Mouse (Mus musculus) kidney, adult 8-10 months (tissue): ENCODE data around the gene Bex2.
"Not testable (repeated sequence)": the region's sequence is repeated elsewhere in the genome, so short reads cannot be mapped to it uniquely, and the experiment has no call there.

Experiments
- DNase-seq, 2 experiments: peaks; one replicate each; pipeline ENCODE4 v3.0.0; 2022

Gene Bex2

DNA sequence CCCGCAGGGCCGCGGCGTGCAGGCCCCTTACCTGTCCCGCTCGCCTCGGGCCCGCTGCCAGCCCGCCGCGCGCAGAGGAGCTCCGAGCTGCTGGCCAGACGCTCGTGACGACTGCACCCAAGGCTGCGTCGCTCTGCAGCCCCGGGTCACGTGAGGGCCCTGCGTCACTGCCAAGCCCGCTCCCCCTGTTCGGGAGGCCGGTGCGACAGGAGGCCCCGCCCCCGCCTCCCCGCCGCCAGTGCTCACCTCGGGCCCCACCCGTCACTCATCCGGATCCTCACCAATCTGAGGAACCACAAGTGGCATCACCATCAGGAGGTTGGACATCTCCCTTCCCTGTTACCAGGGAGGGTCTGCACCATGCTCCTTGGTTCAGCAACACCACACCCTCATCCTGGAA, at the start of gene Bex2:
Gene Bex2 (minus strand): TSS at position 217 of the 400 bp plus-strand sequence.
- DNase-seq: not testable (repeated sequence)

DNA sequence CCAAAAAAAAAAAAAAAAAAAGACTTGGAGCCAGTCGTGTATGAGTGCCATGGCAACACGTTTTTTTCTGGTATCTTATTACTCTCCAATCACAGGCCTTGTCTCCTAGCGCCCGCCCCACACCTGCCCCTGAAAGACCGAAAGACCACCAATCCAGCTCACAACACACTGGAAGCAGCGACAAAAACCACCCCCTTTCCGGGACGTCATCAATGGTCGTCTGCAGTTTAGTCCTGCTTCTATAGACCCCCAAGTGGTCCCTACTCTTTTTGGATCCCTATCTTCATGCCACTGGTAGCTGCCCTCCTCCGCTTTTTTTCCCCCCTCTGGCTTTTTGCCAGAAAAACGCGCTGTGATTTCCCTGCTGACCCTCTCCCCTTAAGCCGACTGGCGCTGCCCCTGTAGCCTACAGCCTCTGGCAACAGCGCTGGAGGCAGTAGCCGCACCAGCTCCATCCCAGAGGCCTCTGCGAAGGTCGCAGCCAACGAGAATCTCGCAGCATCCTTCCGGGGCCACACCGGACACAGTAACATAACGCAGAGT, 47.5 kb upstream of the Bex2 start:
- no peak for DNase-seq

DNA sequence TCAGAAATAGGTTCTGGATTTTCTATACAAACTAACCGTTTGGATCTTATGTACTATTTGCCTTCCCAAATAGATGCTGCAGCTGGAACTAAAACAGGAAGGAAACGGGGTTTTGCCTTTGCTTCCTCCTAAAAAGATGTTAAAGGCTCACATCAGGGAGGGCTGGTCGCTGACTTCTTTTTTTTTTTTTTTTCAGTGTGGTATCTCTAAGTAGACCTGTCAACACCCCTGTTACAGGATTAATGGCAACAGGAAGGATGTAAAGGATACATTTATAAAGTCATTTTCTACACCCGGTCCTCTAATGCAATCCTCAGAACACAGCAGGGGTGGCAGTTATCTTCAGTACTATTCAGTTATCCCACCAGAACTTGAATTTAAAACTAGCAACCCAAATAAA, 47.0 kb upstream of the Bex2 start:
- DNase-seq: no peak

DNA sequence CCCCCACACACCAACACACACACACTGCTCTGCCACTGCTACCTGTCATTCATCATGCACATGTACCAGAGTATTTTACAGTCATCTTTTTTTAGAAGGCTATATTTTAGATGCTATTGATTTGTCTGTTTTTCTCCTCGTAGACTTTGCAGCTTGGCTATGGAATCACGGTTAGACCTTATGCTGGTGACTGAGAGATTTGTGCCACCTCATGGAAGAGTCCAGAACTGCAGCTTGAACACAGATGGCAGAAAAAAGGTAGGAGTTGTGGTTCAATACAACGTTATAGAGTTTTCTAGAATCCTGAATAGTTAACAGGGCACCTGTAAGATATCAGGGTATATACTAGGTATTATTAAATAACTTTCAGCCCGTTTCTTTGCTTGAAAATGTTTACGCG, 39.9 kb upstream of the Bex2 start:
- DNase-seq: peak; percentile 7 to 40

DNA sequence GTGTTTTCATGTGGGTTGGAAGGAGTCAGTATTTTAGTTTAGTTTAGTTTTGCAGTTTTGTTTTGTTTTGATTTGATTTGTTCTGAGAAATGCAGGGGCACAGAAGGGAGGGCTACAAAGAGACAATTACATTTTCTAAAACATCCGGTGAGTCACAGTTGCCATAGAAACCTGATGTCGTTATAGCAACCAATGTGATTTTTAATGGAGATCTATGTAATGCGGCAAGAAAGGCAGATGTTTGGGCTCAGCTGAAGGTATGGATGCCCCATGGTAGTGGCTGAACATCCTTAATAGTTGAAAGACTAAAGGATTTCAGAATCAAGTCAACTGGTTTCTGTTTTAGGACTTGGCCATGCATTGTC, 36.7 kb upstream of the Bex2 start:
- DNase-seq: no peak

DNA sequence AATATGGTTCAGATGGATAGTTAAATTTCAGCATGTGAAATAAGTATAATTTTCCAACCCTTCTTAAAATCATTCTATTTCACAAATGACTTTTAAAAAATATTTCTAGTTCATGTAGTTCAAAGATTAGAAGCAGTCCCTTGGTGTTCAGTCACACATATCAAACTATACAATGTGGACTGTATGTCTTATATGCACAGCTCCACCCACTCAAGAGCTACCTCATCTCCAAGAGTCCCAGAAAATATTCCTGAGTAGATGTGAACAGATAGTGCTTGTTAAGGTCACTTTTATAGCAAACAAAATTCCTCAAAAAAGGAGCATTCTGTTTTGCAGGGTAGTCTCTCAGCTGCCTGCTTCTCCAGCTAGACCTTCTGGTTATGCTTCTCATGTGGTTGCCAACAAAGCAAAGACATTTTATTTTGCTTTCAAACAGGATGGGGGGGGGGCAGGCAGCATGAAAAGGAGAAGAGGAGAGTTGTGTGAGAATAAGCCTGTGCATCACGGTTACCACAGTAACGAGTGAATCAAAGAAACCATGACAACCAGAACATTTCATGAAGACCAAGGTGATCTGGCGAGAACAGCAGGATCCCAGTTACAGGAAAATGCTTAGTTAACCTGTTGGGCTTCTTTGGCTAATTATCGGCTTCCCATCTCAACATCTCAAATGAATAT, 36.1 kb upstream of the Bex2 start:
- DNase-seq: no peak

DNA sequence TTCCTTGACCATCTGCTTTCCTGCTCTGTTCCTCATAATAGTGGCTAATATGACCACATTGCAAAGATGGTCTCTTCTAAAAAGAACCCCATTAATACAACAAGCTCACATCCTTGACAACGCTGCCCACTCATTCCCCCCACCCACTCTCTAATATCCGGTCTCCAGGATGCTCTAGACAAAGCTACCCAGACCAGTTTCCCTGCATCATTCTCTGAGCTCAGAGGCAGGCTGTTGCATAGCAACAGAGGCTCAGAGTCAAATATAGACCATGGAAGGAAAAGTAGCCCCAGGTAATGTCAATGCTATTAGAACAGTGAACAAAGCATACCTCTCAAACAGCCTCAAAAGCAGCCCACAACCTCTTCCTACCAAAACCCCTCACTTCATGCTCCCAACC, 26.4 kb upstream of the Bex2 start:
- DNase-seq: no peak

DNA sequence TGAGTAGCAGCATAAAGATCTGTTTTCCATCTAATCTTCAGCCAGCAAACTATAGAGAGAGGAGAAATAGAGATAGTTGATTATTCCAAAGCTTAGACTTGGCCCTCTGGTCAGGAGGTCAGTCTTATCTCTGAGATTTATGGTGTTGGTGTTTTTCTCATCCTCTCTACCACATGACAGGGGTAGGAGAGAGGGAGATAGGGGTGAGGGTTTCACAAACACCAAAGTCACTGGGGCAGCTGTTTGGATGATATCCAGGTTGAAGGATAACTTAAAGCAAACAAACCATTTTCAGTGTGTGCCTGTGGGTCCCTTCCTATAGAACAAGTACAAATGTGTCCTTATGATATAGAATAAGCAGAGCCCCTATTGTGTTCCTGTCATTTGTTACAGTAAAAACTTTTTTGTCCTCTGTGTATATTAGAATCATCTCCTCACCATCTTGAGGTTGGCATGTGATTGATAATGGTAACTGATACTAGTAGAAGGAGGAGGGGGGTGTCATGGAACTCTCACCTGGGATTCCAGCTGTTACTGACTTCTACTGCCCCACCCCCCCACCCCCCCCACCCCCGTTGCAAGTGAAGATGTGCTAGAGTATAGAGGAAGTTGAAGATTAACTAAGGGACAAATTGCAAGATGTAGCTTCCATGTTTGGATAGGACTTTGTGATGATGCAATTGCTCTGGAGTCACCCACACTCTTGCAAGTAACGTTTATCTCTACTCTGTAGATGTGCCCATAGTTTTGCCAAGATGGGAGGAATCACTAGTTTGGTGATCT, 24.7 kb upstream of the Bex2 start:
- DNase-seq: no peak

DNA sequence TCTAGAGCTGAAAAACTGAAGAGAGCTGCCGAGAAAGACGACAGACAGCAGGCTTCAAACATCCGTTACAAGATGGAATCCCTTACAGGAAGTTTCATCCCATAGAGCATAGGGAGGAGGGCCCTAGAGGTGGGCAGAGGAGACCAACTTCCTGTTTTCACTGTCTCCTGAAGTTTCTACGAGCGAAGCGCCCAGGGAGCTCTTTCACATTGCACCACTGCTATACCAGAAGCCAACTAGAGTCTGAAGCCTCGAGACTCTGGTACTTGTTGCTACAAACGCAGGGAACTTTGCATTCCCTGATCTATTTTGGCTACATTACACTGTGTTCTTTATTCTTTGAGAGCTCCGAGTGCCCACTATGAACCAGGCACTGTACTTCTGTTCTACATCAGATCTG, 17.1 kb upstream of the Bex2 start, which contains the start of gene Nxf3:
Gene Nxf3 (minus strand): TSS at position 101 of the 400 bp plus-strand sequence.
- DNase-seq: no peak

DNA sequence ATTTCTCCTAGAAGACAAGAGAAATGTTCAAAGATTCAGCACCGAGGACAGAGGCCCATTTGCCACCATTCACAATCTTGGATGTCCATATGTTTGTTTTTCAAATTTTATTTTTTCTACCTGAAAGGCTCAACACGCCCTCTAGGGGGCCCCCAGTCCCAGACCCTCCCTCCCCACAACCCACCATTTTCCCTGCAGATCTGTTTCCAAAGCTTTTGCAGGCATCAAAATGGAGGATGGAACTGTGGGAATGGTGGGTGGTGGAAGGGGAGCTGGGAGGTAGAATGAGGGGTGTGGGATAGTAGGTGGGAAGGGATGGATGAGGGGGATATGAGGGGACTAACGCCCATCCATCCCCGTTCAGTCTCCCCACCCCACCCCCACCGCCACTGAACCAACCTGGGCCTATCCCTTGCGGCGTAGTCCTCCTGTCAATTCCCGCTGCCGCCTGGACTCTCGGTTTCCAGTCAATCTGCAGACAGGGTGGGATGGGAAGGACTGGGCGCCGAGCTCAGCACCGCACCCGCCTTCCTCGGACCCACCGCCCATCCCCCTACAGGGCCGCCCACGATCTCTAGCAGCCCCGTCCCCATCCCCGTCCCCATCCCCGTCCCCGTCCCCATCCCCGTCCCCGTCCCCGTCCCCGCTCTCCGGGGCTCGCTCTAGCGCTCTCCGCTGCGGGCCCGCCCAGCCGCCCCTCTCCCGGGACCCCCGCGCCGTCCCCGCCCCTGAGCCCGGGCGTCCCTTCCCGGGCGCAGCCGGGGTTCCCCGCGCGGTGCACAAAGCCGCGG, 640 bp downstream of the Bex2 start:
- not testable (repeated sequence) for DNase-seq

DNA sequence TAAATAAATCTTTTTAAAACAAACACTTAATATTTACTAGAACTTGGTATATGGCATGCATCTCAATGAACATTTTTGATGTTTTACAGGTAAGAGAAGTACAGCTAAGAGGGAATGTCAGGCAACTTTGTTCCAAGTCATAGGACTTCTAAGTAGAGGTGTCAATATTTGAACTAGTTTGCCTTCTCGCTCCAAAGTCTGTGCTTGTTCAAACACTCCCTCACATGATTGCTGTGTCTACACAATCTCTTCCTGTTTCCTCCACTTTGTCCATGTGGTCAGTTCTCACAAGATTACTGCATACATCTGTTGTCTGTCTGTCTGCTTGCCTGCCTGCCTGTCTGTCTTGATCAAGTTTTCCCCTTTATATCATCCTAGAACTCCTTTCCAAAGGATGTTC, 7.3 kb downstream of the Bex2 start:
- DNase-seq: no peak

DNA sequence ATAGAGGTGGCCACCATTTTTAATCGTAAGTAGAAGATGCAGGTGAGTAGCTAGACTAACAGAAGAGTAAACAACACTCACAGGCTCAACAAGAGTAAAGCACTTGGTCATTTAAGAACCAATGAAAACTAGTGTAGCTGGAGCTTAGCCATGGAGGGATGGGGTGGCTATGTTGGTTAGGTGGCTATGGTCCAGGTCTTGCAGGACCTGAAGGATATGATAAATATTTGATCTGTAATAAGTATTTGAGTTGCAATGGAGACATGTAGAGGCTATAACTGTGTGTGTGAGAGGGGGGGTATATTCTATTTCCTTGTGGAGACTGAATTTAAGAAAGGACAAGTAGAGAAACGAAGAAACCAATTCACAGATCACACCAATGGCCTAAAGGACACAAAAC, 16.8 kb downstream of the Bex2 start:
- no peak for DNase-seq

DNA sequence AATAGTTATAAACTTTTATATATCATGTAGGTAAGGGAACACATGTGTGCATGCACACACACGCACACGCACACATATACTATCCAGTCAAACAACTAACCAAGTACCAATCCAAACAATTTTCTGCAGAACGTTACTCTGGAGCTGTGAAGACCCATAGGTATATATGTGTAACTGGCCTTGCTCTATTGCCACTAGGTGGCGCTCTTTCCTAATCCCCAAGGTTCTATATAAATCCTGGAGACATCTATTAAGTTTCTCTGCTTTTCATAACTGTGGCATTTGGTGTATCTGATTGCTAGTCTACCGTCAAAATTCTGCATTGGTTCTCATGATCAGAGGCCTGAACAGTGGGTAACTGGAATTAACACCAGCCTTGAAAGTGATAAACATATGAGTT, 20.5 kb downstream of the Bex2 start:
- peak; percentile 38 to 47 for DNase-seq

DNA sequence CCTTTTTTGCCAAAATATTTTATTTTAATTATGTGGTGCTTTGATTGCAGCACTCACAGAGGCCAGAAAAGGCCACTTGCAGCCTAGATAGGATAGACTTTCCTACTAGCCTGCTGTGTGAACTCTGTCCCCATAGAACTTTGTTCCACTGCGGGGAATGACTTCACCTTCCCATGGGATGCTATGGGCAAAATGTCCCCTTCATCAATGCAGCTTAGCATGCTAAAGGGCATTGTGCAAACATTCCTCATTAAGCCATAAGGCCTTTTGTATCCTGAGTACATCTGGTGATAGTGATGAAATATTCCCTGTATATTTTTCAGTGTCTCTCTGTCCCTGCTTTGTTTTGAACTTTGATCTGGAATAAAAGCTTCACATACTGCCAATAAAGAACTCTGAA, 24.3 kb downstream of the Bex2 start:
- no peak for DNase-seq

DNA sequence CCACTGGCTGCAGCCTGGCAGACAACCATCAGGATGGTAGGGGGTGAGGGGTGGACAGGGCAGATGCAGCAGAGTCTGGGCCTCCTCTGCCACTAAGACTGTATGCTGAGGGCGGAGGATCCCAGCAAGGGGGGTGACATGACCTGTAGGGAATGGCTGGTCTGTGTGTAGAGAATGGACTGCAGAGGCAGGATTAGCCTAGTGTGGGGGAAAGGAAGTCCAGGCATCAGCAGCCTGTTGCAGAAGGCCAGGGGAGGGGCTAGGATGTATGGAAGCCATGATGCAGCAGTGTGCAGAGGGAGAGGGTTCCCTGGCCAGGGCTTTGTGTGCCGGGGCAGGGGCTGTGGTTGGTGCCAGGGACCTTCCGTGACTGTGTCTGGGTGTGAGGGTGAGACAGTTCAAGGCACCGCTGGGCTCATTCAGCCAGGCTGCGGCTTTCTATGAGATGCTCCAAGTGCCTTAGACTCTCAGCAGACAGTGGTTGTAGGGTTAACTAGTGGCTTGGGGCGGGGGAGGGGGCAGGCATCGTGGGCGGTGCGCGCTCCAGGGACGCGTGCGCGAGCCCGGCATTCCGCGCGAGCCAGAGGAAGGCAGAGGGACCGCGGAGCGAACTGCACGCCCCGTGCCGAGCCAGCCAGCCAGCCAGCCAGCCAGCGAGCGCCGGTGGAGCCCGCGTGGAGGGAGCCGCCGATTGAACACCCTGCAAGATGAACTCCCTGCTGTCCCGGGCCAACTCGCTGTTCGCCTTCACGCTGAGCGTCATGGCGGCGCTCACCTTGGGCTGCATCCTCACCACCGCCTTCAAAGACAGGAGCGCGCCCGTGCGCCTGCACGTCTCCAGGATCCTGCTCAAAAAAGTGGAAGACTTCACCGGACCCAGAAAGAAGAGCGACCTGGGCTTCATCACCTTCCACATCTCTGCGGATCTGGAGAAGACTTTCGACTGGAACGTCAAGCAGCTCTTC, 35.0 kb downstream of the Bex2 start, which contains the start of gene Arxes1:
Gene Arxes1 (plus strand): TSS at position 569 of the 965 bp plus-strand sequence.
- DNase-seq: not testable (repeated sequence)

DNA sequence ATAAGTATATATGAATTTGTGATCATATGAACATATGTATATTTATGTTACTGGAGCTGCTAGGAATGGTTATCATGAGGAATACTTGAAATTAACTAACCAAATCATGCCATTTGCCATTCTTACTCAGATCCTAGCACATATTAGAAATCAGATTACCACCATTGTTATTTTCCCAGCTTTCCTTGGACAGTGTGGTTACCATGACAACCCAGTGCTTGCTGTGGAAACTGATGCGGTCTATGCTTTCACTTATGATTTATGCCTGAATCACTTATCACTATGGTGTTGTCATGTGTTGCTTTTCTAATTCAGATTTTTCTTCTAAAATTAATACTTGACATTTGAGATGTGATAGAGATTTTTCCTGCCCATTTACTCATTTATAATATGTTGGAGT, 37.7 kb downstream of the Bex2 start:
- no peak for DNase-seq
